Mouse (Mus musculus) thymus, adult 2 months (tissue): ENCODE measurements around the gene Usp28.

Experiments used
- CTCF ChIP-seq: fragments of 200-500 bp; IDR thresholded peaks from 2 replicates; pipeline ENCODE4 v1.5.1; 2012; ENCODE audit warnings: mild to moderate bottlenecking, control low read depth, low read length, moderate library complexity, borderline replicate concordance; ENCODE audit not compliant: control insufficient read depth, poor library complexity, insufficient read depth; ENCODE audit errors: extremely low read depth
- POLR2A ChIP-seq: fragments of 200-500 bp; IDR thresholded peaks from 2 replicates; pipeline ENCODE4 v1.6.1; 2012; ENCODE audit warnings: mild to moderate bottlenecking, low read length, control low read depth, moderate library complexity; ENCODE audit not compliant: control insufficient read depth, poor library complexity, insufficient read depth; ENCODE audit errors: extremely low read depth

DNA sequence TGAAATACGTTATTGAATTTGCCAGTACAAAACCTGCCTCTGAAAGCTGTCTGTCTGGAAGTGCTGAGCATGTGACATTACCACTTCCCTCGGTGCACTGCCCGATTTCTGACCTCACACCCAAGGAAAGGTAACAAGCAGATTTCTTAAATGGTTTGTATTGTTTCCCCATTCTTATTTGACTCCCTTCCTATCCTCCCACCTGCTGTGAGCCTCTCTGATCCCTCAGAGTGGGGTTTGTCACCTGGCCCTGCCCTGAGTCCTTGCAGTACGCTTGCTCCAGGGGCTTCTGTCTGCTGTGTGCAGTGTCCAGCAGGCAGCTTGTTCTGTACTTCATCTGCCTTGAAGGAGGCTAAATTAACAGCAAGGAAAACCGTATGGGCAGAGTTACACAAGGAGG is 38.8 kb downstream of the Usp28 start:
- no peak for TF ChIP-seq CTCF
- no peak for TF ChIP-seq POLR2A
